Mouse (Mus musculus) myocyte (in vitro differentiated cells): ENCODE data around the gene Itpr3. TPM values are rescaled to one million over a fixed set of nuclear protein-coding genes. Genes with fewer than 3 reads are reported as not detected.

Source experiments
- H3K27me3 ChIP-seq: one replicate; pipeline ENCODE4 v1.6.1; 2011; ENCODE audit not compliant: control insufficient read depth, insufficient read depth, insufficient read length
- H3K36me3 ChIP-seq: one replicate; pipeline ENCODE4 v1.6.1; 2011; ENCODE audit not compliant: control insufficient read depth, insufficient read depth
- H3K4me2 ChIP-seq: one replicate; pipeline ENCODE4 v1.6.1; 2011; ENCODE audit warnings: low read depth, control low read depth
- H3K4me3 ChIP-seq: one replicate; pipeline ENCODE4 v1.5.1; 2011; ENCODE audit warnings: mild to moderate bottlenecking, control low read depth, moderate library complexity
- H3K79me2 ChIP-seq: one replicate; pipeline ENCODE4 v1.6.1; 2011; ENCODE audit not compliant: control insufficient read depth, insufficient read depth
- H3ac ChIP-seq: one replicate; pipeline ENCODE4 v1.6.1; 2011; ENCODE audit not compliant: control insufficient read depth, insufficient read length
- CEBPB ChIP-seq: IDR thresholded peaks from 2 replicates; pipeline ENCODE4 v1.6.1; 2011; ENCODE audit warnings: mild to moderate bottlenecking, moderate library complexity; ENCODE audit not compliant: poor library complexity, insufficient read depth, severe bottlenecking
- E2F4 ChIP-seq: IDR thresholded peaks from one replicate; pipeline ENCODE4 v1.6.1; 2011; ENCODE audit warnings: mild to moderate bottlenecking, control low read depth, moderate library complexity; ENCODE audit not compliant: insufficient read depth
- MAX ChIP-seq: IDR thresholded peaks from one replicate; pipeline ENCODE4 v1.6.1; 2011; ENCODE audit warnings: low read depth, mild to moderate bottlenecking, control low read depth
- MYOD1 ChIP-seq, 3 experiments: IDR thresholded peaks; one replicate each; pipeline ENCODE4 v1.6.1; 2011; ENCODE audit warnings: control low read depth in 2 of 3, low read depth in 2 of 3, mild to moderate bottlenecking in 2 of 3, moderate library complexity in 1 of 3; ENCODE audit not compliant: insufficient read length in 2 of 3, control insufficient read depth in 1 of 3
- MYOG ChIP-seq, 3 experiments: IDR thresholded peaks; one replicate each; pipeline ENCODE4 v1.6.1; 2011; ENCODE audit warnings: control low read depth in 2 of 3, low read depth in 2 of 3, mild to moderate bottlenecking in 2 of 3; ENCODE audit not compliant: insufficient read length in 2 of 3, control insufficient read depth in 1 of 3, insufficient read depth in 1 of 3
- POLR2A ChIP-seq: IDR thresholded peaks from one replicate; pipeline ENCODE4 v1.6.1; 2011; ENCODE audit warnings: low read depth, mild to moderate bottlenecking, control low read depth, moderate library complexity; ENCODE audit not compliant: insufficient read length
- POLR2AphosphoS2 ChIP-seq: IDR thresholded peaks from one replicate; pipeline ENCODE4 v1.6.1; 2011; ENCODE audit warnings: low read depth, control low read depth; ENCODE audit not compliant: insufficient read length
- REST ChIP-seq: IDR thresholded peaks from one replicate; pipeline ENCODE4 v1.6.1; 2011; ENCODE audit warnings: mild to moderate bottlenecking, control low read depth, moderate library complexity; ENCODE audit not compliant: insufficient read depth, insufficient read length
- SRF ChIP-seq: IDR thresholded peaks from one replicate; pipeline ENCODE4 v1.6.1; 2011; ENCODE audit warnings: low read depth; ENCODE audit not compliant: control insufficient read depth, insufficient read length
- TCF12 ChIP-seq: IDR thresholded peaks from one replicate; pipeline ENCODE4 v1.6.1; 2011; ENCODE audit warnings: mild to moderate bottlenecking, control low read depth; ENCODE audit not compliant: poor library complexity, insufficient read depth, severe bottlenecking
- TCF3 ChIP-seq: IDR thresholded peaks from one replicate; pipeline ENCODE4 v1.6.1; 2011; ENCODE audit warnings: low read depth, control low read depth; ENCODE audit not compliant: insufficient read length
- USF1 ChIP-seq: IDR thresholded peaks from one replicate; pipeline ENCODE4 v1.6.1; 2011; ENCODE audit warnings: low read depth, mild to moderate bottlenecking, control low read depth, moderate library complexity
- polyA plus RNA-seq: library from polyadenylated mRNA; unstranded; fragments of >200 nt; fragmentation: generic; extraction: Trizol; gene quantifications from one replicate; pipeline ENCODE4 v1.2.1, GENCODE M21; 2012; ENCODE audit warnings: missing spikeins

Gene Itpr3
- polyA plus RNA-seq, 1 experiment: 22.2 TPM

GRCm38 (mm10) chr17:27121781-27122180 is 64.7 kb downstream of the Itpr3 start:
- no peak for TF ChIP-seq MYOD1 (IDR thresholded peaks at IDR 0.05; ENCODE audit: control insufficient read depth in 1 of 3, insufficient read length in 2 of 3, low read depth in 2 of 3)
- TF ChIP-seq CEBPB: no peak
- no peak for TF ChIP-seq POLR2A
- TF ChIP-seq E2F4: no peak
- no peak for TF ChIP-seq MYOG (IDR thresholded peaks at IDR 0.05; ENCODE audit: control insufficient read depth in 1 of 3, insufficient read depth in 1 of 3, insufficient read length in 2 of 3, low read depth in 2 of 3)
- TF ChIP-seq USF1: no peak
- no peak for TF ChIP-seq SRF
- TF ChIP-seq TCF3: no peak
- TF ChIP-seq TCF12: no peak
- no peak for TF ChIP-seq REST
- no peak for TF ChIP-seq MAX
- H3K27me3 ChIP-seq: no peaks in the 10 kb centered on the region
- peaks cover 4% of the 10 kb centered on the region for H3K79me2 ChIP-seq
- no peak overlapping the region for H3K4me3 ChIP-seq
- H3K4me2 ChIP-seq: no peak overlapping the region
- H3ac ChIP-seq: no peak overlapping the region
- H3K36me3 ChIP-seq: peaks cover 24% of the 10 kb centered on the region

GRCm38 (mm10) chr17:27122701-27123100 is 65.6 kb downstream of the Itpr3 start:
- Histone ChIP-seq H3ac (no peak overlapping the region), H3K4me2 (no peak overlapping the region), H3K4me3 (no peak overlapping the region), H3K36me3 (peaks cover 24% of the 10 kb centered on the region), H3K79me2 (peaks cover 4% of the 10 kb centered on the region), H3K27me3 (no peaks in the 10 kb centered on the region)
- TF ChIP-seq USF1 (no peak), TCF3 (no peak), MYOG (IDR thresholded peaks at IDR 0.05; ENCODE audit: control insufficient read depth in 1 of 3, insufficient read depth in 1 of 3, insufficient read length in 2 of 3, low read depth in 2 of 3) (no peak), MYOD1 (IDR thresholded peaks at IDR 0.05; ENCODE audit: control insufficient read depth in 1 of 3, insufficient read length in 2 of 3, low read depth in 2 of 3) (no peak), SRF (no peak), POLR2A (no peak), TCF12 (no peak), CEBPB (no peak), E2F4 (no peak), POLR2AphosphoS2 (no peak), MAX (no peak), REST (no peak)

DNA sequence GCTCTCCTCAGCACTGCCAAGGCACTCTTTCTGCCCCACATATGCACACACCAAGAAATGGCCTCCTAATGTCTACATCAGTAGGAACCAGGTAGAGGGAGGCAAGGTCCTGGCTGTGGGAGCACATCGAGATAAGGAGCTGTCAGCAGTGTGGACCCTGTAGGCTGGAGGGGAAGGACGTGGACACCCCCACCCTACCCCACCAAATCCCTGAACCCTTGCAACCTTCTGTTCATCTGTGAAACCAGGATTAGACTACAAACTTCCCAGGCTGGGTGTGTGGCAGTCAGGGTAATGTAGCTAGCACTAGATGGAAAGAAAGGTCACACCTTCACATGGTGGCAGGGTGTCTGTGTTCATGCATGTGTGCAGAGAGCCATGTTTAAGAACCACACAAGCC is 66.0 kb downstream of the Itpr3 start:
- TF ChIP-seq POLR2A (no peak), USF1 (no peak), POLR2AphosphoS2 (no peak), REST (no peak), SRF (no peak), MYOD1 (IDR thresholded peaks at IDR 0.05; ENCODE audit: control insufficient read depth in 1 of 3, insufficient read length in 2 of 3, low read depth in 2 of 3) (no peak), TCF12 (no peak), MYOG (IDR thresholded peaks at IDR 0.05; ENCODE audit: control insufficient read depth in 1 of 3, insufficient read depth in 1 of 3, insufficient read length in 2 of 3, low read depth in 2 of 3) (no peak), CEBPB (no peak), E2F4 (no peak), MAX (no peak), TCF3 (no peak)
- H3K36me3 ChIP-seq: peaks cover 20% of the 10 kb centered on the region
- H3K4me3 ChIP-seq: no peak overlapping the region

GRCm38 (mm10) chr17:27123813-27124375 is 66.8 kb downstream of the Itpr3 start:
- TF ChIP-seq REST: no peak
- TF ChIP-seq SRF: no peak
- Histone ChIP-seq H3K4me3 (no peak overlapping the region), H3K4me2 (no peak overlapping the region), H3ac (no peak overlapping the region), H3K27me3 (no peaks in the 10 kb centered on the region), H3K36me3 (peaks cover 19% of the 10 kb centered on the region), H3K79me2 (peaks cover 16% of the 10 kb centered on the region)

More for the DNA sequence above, 66.0 kb downstream of the Itpr3 start:
- Histone ChIP-seq H3K4me2 (no peak overlapping the region), H3ac (no peak overlapping the region), H3K27me3 (no peaks in the 10 kb centered on the region), H3K79me2 (peaks cover 8% of the 10 kb centered on the region)

- TF ChIP-seq POLR2AphosphoS2 (no peak), MYOD1 (IDR thresholded peaks at IDR 0.05; ENCODE audit: control insufficient read depth in 1 of 3, insufficient read length in 2 of 3, low read depth in 2 of 3) (peak in 2 of 3 experiments; percentile 41 to 57), MYOG (IDR thresholded peaks at IDR 0.05; ENCODE audit: control insufficient read depth in 1 of 3, insufficient read depth in 1 of 3, insufficient read length in 2 of 3, low read depth in 2 of 3) (peak in 2 of 3 experiments; percentile 63 to 75)
- H3K79me2 ChIP-seq: peaks cover 28% of the 10 kb centered on the region
- H3K4me2 ChIP-seq: no peak overlapping the region
- H3K36me3 ChIP-seq: peaks cover 21% of the 10 kb centered on the region
- no peak overlapping the region for H3ac ChIP-seq
- H3K4me3 ChIP-seq: no peak overlapping the region
- H3K27me3 ChIP-seq: no peaks in the 10 kb centered on the region
These were observed 68.1 kb downstream of the Itpr3 start for GRCm38 (mm10) chr17:27125185-27125584.
